Mouse (Mus musculus): ENCODE results near the gene Pfkfb3. TPM values are rescaled to one million over a fixed set of nuclear protein-coding genes. Genes with fewer than 3 reads are reported as not detected.

The Pfkfb3 gene
- polyA plus RNA-seq, 2 experiments = 11.4 to 19.6 TPM

DNA sequence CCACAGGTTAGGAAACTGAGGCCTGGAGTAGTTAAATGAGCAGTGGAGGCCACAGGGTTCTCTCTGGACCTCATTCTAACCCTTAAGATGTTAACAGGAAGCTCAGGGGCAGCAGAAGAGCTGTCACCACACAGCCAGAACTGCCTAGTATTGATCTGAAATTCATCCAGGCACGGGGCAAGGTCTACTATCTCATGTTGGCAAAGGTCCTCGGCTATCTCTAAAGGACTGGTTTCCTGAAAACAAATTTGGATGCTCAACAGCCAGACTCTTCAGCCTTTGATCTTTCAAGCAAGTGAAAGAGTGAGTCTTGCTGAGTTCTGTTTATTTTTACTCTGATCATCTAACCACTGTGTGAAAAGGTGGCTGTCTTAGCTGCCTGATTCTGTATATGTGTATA lies 74.9 kb downstream of the Pfkfb3 start:
- Histone ChIP-seq H3K9ac (ENCODE audit: low read depth, low read length, severe bottlenecking) (no peak overlapping the region), H3K4me1 (ENCODE audit: control insufficient read depth, insufficient read depth, low read length) (no peaks in the 10 kb centered on the region), H3K27ac (replicated peaks; ENCODE audit: low read depth, low read length) (no peak overlapping the region), H3K9me3 (ENCODE audit: control insufficient read depth, low read length) (no peaks in the 10 kb centered on the region), H3K4me2 (replicated peaks; ENCODE audit: low read depth, low read length, severe bottlenecking) (no peak overlapping the region), H3K4me3 (replicated peaks; ENCODE audit: low read length) (no peak overlapping the region), H3K27me3 (ENCODE audit: control insufficient read depth, insufficient read depth, low read length) (no peaks in the 10 kb centered on the region), H3K36me3 (ENCODE audit: control insufficient read depth, insufficient read depth, low read length) (peaks cover 87% of the 10 kb centered on the region)
- no peak for TF ChIP-seq POLR2A (IDR thresholded peaks at IDR 0.05; ENCODE audit: borderline replicate concordance, extremely low read depth, insufficient read depth, insufficient read length)
- ATAC-seq (ENCODE audit: low FRiP score, low read depth) (no peak), DNase-seq (ENCODE audit: low spot score) (no peak)
- 83% methylated on average over 2 of the region's 2 CpGs for WGBS

DNA sequence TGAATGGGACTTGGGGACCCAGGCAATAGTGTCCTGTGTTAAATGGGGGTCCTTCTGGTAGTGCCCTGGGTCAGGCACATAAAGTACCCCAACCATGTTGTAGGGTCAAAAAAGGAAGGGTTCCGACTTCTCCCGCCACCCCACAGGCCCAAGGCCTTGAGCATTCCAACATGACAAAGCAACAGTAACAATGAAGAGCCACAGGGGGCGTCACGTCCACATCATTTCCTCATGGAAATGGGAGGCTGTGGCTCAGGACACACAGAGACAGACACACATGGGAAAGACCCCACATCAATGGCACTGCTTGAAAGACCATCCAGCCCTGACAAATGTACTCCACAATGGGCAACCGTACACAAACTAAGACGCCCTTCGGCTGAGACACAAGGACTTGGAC lies 78.6 kb downstream of the Pfkfb3 start:
- WGBS = 91% methylated on average over 7 of the region's 7 CpGs
- Histone ChIP-seq H3K4me2 (replicated peaks; ENCODE audit: low read depth, low read length, severe bottlenecking) (no peak overlapping the region), H3K4me3 (replicated peaks; ENCODE audit: low read length) (no peak overlapping the region), H3K9me3 (ENCODE audit: control insufficient read depth, low read length) (no peaks in the 10 kb centered on the region), H3K9ac (ENCODE audit: low read depth, low read length, severe bottlenecking) (no peak overlapping the region), H3K27ac (replicated peaks; ENCODE audit: low read depth, low read length) (no peak overlapping the region), H3K36me3 (ENCODE audit: control insufficient read depth, insufficient read depth, low read length) (peaks cover 83% of the 10 kb centered on the region), H3K27me3 (ENCODE audit: control insufficient read depth, insufficient read depth, low read length) (no peaks in the 10 kb centered on the region), H3K4me1 (ENCODE audit: control insufficient read depth, insufficient read depth, low read length) (no peaks in the 10 kb centered on the region)
- no peak for TF ChIP-seq POLR2A (IDR thresholded peaks at IDR 0.05; ENCODE audit: borderline replicate concordance, extremely low read depth, insufficient read depth, insufficient read length)
- no peak for ATAC-seq (ENCODE audit: low FRiP score, low read depth)
- no peak for DNase-seq (ENCODE audit: low spot score)

DNA sequence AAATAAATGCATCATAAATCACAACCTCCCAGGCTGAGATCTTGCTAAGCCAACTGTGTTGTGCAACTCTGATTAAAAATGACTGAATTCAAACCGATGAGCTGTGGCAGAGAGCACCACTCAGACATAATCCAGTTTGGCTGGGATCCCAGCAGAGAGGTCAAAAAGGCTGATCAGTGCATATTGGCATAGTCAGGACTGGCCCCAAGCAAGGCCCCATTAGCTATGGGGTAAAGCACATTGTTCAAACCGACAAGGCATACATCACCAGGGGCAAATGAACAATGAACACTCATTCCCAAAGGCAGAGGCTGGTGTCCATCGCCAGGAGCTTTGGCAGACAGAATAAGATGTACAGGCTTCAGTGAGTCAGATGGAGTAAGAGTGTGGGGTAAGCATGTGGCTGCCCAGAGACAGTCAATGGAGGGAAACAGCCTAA lies 89.2 kb downstream of the Pfkfb3 start:
- WGBS = 72% methylated on average over 3 of the region's 3 CpGs

DNA sequence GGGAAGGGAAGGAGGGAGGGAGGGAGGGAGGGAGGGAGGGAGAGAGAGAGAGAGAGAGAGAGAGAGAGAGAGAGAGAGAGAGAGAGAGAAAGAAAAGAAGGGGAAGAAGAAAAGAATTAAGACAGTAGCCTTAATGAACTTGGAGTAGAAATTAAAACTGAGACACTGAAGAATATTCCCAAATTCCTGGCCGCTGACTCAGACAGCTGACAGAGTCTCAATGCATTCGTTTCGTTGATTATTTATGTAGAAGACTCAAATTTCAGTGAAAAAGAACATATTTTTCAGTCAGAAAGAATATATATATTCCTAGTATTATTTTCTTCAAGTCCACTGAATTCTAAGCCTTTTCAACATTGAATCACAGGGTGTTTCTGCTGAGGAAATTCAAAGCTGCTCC lies 92.9 kb downstream of the Pfkfb3 start:
- ATAC-seq (ENCODE audit: low FRiP score, low read depth) = no peak
- 75% methylated on average over 3 of the region's 3 CpGs for WGBS
- Histone ChIP-seq H3K4me1 (ENCODE audit: control insufficient read depth, insufficient read depth, low read length) (no peaks in the 10 kb centered on the region), H3K27me3 (ENCODE audit: control insufficient read depth, insufficient read depth, low read length) (no peaks in the 10 kb centered on the region), H3K9me3 (ENCODE audit: control insufficient read depth, low read length) (no peaks in the 10 kb centered on the region), H3K36me3 (ENCODE audit: control insufficient read depth, insufficient read depth, low read length) (no peaks in the 10 kb centered on the region), H3K27ac (replicated peaks; ENCODE audit: low read depth, low read length) (no peak overlapping the region), H3K4me3 (replicated peaks; ENCODE audit: low read length) (no peak overlapping the region), H3K4me2 (replicated peaks; ENCODE audit: low read depth, low read length, severe bottlenecking) (no peak overlapping the region), H3K9ac (ENCODE audit: low read depth, low read length, severe bottlenecking) (no peak overlapping the region)
- no peak for DNase-seq (ENCODE audit: low spot score)
- no peak for TF ChIP-seq POLR2A (IDR thresholded peaks at IDR 0.05; ENCODE audit: borderline replicate concordance, extremely low read depth, insufficient read depth, insufficient read length)

More for the DNA sequence above, 89.2 kb downstream of the Pfkfb3 start:
- H3K4me2 ChIP-seq (replicated peaks; ENCODE audit: low read depth, low read length, severe bottlenecking) = no peak overlapping the region
- no peak for TF ChIP-seq POLR2A (IDR thresholded peaks at IDR 0.05; ENCODE audit: borderline replicate concordance, extremely low read depth, insufficient read depth, insufficient read length)
- no peak for DNase-seq (ENCODE audit: low spot score)
- no peaks in the 10 kb centered on the region for H3K36me3 ChIP-seq (ENCODE audit: control insufficient read depth, insufficient read depth, low read length)
- H3K27me3 ChIP-seq (ENCODE audit: control insufficient read depth, insufficient read depth, low read length) = no peaks in the 10 kb centered on the region
- no peak overlapping the region for H3K4me3 ChIP-seq (replicated peaks; ENCODE audit: low read length)
- no peak overlapping the region for H3K9ac ChIP-seq (ENCODE audit: low read depth, low read length, severe bottlenecking)
- no peak for ATAC-seq (ENCODE audit: low FRiP score, low read depth)
- no peaks in the 10 kb centered on the region for H3K4me1 ChIP-seq (ENCODE audit: control insufficient read depth, insufficient read depth, low read length)
- no peaks in the 10 kb centered on the region for H3K9me3 ChIP-seq (ENCODE audit: control insufficient read depth, low read length)
- no peak overlapping the region for H3K27ac ChIP-seq (replicated peaks; ENCODE audit: low read depth, low read length)

DNA sequence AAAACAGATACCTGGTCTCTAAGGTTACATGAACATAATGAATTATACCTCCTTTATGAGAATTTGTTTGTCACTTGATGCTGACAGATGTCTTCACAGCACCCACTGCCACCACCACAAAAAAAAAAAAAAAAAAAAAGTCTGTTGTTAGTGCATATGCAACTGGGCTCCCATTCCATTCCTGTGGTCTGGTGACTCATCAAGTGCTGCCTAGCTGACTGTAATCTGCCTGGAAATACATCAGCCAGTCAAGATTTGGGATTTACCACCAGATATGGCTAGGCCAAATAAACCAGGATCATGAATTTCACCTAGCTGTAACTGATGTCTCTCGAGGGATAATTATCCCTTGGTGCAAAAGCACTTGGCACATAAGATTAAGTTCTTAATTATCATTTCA lies 95.4 kb downstream of the Pfkfb3 start:
- Histone ChIP-seq H3K4me1 (ENCODE audit: control insufficient read depth, insufficient read depth, low read length) (no peaks in the 10 kb centered on the region), H3K36me3 (ENCODE audit: control insufficient read depth, insufficient read depth, low read length) (no peaks in the 10 kb centered on the region), H3K9me3 (ENCODE audit: control insufficient read depth, low read length) (no peaks in the 10 kb centered on the region), H3K9ac (ENCODE audit: low read depth, low read length, severe bottlenecking) (no peak overlapping the region), H3K27ac (replicated peaks; ENCODE audit: low read depth, low read length) (no peak overlapping the region), H3K4me2 (replicated peaks; ENCODE audit: low read depth, low read length, severe bottlenecking) (no peak overlapping the region), H3K4me3 (replicated peaks; ENCODE audit: low read length) (no peak overlapping the region), H3K27me3 (ENCODE audit: control insufficient read depth, insufficient read depth, low read length) (no peaks in the 10 kb centered on the region)
- no peak for TF ChIP-seq POLR2A (IDR thresholded peaks at IDR 0.05; ENCODE audit: borderline replicate concordance, extremely low read depth, insufficient read depth, insufficient read length)
- no peak for ATAC-seq (ENCODE audit: low FRiP score, low read depth)
- WGBS = 91% methylated on average over 1 of the region's 1 CpGs
- no peak for DNase-seq (ENCODE audit: low spot score)

DNA sequence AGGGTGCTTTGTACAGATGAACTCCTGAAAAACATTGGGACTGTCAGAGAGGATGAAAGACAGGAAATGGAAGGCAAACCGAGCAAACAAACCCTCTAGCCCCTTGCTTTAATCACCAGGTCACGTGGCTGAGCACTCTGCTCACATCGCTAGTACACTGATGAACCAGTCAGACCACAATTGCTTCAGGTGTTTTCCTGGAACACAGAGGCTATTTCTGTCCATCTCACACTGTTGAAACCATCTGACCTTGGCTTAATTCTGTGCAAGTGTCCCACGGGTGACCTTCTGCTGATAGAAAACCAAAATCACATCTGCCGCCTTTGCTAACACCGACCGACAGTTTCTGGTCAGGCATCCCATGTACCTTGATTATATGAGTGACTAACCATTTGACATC lies 96.0 kb downstream of the Pfkfb3 start:
- no peak for TF ChIP-seq POLR2A (IDR thresholded peaks at IDR 0.05; ENCODE audit: borderline replicate concordance, extremely low read depth, insufficient read depth, insufficient read length)
- no peak overlapping the region for H3K4me2 ChIP-seq (replicated peaks; ENCODE audit: low read depth, low read length, severe bottlenecking)
- no peaks in the 10 kb centered on the region for H3K9me3 ChIP-seq (ENCODE audit: control insufficient read depth, low read length)
- H3K36me3 ChIP-seq (ENCODE audit: control insufficient read depth, insufficient read depth, low read length) = no peaks in the 10 kb centered on the region
- no peak overlapping the region for H3K27ac ChIP-seq (replicated peaks; ENCODE audit: low read depth, low read length)
- ATAC-seq (ENCODE audit: low FRiP score, low read depth) = no peak
- H3K27me3 ChIP-seq (ENCODE audit: control insufficient read depth, insufficient read depth, low read length) = no peaks in the 10 kb centered on the region
- no peak overlapping the region for H3K9ac ChIP-seq (ENCODE audit: low read depth, low read length, severe bottlenecking)
- no peak for DNase-seq (ENCODE audit: low spot score)
- no peaks in the 10 kb centered on the region for H3K4me1 ChIP-seq (ENCODE audit: control insufficient read depth, insufficient read depth, low read length)
- 68% methylated on average over 7 of the region's 7 CpGs for WGBS
- no peak overlapping the region for H3K4me3 ChIP-seq (replicated peaks; ENCODE audit: low read length)
